Mouse (Mus musculus) liver, embryonic 18 days (tissue): ENCODE results near the gene Hps1. TPM values are rescaled to one million over a fixed set of nuclear protein-coding genes. Genes with fewer than 3 reads are reported as not detected.

ENCODE experiments used
- polyA plus RNA-seq: library from polyadenylated mRNA; depleted of rRNA; stranded (reverse); fragments of >200 nt; gene quantifications from 2 replicates; pipeline ENCODE4 v1.2.3, GENCODE M21; 2012; rRNA removed

Hps1 gene
- polyA plus RNA-seq = 4.9 TPM in 2 replicates

DNA sequence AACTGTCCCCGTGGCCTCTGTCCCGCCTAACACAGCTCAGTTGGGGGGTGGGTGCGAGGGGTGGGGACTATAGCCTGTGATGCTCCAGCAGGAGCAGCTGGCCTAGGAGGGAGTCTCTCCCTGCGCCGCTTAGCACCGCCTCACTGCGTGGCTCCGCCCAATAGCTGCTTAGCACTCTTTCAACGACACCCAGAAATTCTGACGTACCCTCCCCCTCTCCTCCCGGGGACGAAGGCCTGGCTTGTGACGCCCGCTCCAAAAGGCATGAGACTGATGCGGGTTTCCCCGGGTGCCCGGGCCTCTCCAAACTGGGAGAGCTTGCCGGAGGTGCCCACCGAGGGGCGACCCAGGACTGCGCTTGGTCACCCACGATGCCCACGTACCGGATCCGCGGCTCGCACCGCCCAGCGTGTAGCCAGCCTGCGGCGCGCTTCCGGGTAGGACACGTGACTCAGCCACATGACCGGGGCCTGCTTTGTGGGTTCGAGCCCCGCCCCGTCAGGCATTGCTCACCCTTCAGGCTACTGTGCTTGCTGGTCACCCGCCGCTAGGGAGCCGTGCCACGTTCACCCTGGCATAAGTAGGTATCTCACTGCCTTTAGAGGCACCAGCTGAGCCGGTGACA is at the start of gene Hps1:
Gene Hps1 (minus strand): TSS at position 448 of the 625 bp plus-strand sequence.

DNA sequence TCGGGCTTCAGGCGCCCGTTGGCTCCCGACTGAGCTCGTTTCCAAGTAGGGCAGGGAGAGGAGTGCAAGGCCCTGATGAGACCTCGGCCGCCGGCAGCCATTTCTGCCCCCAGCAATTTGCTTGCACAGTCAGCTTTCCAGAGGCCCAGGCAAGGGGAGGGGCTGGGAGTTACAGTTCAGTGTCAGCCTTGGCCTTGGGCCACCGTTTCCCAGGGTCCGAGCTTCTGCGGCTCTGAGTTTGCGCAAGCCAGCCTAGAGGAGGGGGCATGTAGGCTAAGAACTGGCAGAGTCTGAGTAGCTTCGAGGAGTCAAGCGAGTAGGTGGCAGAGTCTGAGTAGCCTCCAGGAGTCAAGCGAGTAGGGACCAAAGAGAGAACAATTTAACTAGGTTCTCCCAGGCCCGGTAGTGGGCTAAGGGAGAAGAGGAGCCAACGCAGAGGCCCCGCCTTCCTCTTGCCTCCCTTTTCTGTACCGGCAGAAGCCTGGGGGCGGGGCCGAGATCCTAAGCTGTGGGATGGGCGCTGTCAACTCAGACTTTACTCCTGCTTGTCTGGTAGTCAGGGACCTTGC is 27.3 kb downstream of the Hps1 start, which contains the start of gene Pyroxd2:
Gene Pyroxd2 (minus strand): TSS at position 413 of the 569 bp plus-strand sequence.

Other genes starting within 250 kb of the Hps1 start
- gene Loxl4, start 167.2 kb downstream of the Hps1 start, polyA plus RNA-seq = 0.10 and 0.12 TPM in 2 replicates
- gene Pyroxd2, start 27.2 kb downstream of the Hps1 start, polyA plus RNA-seq = 14.3 and 16.4 TPM in 2 replicates